Mouse (Mus musculus) midbrain, embryonic 15.5 days (tissue): ENCODE data around the gene Wdr78. TPM values are rescaled to one million over a fixed set of nuclear protein-coding genes. Genes with fewer than 3 reads are reported as not detected.

Experiments used
- ATAC-seq: fragments of 200-750 bp; cut with Nextera tagmentation; replicated peaks from 2 replicates; pipeline ENCODE4 v1.8.0; 2017; ENCODE audit warnings: moderate TSS enrichment
- H3K27ac ChIP-seq: fragments of 300-500 bp; sonication (generic); 2 replicates; pipeline ENCODE4 v1.5.1; 2015; ENCODE audit warnings: mild to moderate bottlenecking, inconsistent platforms
- H3K27me3 ChIP-seq: fragments of 300-500 bp; sonication (generic); replicated peaks from 2 replicates; pipeline ENCODE4 v1.6.1; 2015; ENCODE audit warnings: inconsistent platforms
- H3K36me3 ChIP-seq: fragments of 300-500 bp; sonication (generic); replicated peaks from 2 replicates; pipeline ENCODE4 v1.6.1; 2015; ENCODE audit warnings: inconsistent platforms
- H3K4me1 ChIP-seq: fragments of 300-500 bp; sonication (generic); 2 replicates; pipeline ENCODE4 v1.6.1; 2015; ENCODE audit warnings: inconsistent platforms
- H3K4me2 ChIP-seq: fragments of 300-500 bp; sonication (generic); 2 replicates; pipeline ENCODE4 v1.6.1; 2015; ENCODE audit warnings: inconsistent platforms, mild to moderate bottlenecking, moderate library complexity
- H3K4me3 ChIP-seq: fragments of 300-500 bp; sonication (generic); 2 replicates; pipeline ENCODE4 v1.5.1; 2015; ENCODE audit warnings: mild to moderate bottlenecking, inconsistent platforms
- H3K9ac ChIP-seq: fragments of 300-500 bp; sonication (generic); 2 replicates; pipeline ENCODE4 v1.6.1; 2015; ENCODE audit warnings: mild to moderate bottlenecking, inconsistent platforms
- H3K9me3 ChIP-seq: fragments of 300-500 bp; sonication (generic); 2 replicates; pipeline ENCODE4 v1.6.1; 2016; ENCODE audit warnings: inconsistent platforms
- WGBS: fragments of 180-500 bp; shearing (Covaris S2); methylation state at CpG from one replicate; pipeline ENCODE4 v1.1.7; 2015; ENCODE audit warnings: mixed read lengths; 5-methylcytosine and 5-hydroxymethylcytosine counted together
- polyA plus RNA-seq: library from polyadenylated mRNA; unstranded; fragments of >200 nt; fragmentation: Nextera tagmentation; extraction: Ambion mirVana; gene quantifications from 2 replicates; pipeline ENCODE4 v1.2.1, GENCODE M21; 2015

Wdr78 gene
- polyA plus RNA-seq, 1 experiment from 2014 or later, result 5.4 TPM

DNA sequence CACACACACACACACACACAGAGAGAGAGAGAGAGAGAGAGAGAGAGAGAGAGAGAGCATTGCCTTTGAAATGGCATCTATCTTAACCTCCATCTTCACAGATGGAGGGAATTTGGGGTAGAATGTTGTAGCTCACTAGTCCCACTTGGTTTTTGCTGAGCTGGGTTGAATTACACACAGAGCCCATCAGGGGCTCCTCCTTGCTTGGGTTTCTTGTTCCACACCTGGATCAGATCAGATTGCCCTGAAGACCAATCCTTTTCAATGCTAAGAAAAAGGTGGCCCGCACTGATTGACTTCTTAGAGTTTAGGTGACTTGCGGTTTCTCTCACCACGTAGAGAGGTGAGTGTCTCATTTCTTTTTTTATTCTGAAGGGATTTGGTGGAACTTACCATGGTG lies 122.7 kb downstream of the Wdr78 start:
- H3K36me3 ChIP-seq, result no peaks in the 10 kb centered on the region
- no peaks in the 10 kb centered on the region for H3K4me1 ChIP-seq
- H3K9me3 ChIP-seq, result no peaks in the 10 kb centered on the region

DNA sequence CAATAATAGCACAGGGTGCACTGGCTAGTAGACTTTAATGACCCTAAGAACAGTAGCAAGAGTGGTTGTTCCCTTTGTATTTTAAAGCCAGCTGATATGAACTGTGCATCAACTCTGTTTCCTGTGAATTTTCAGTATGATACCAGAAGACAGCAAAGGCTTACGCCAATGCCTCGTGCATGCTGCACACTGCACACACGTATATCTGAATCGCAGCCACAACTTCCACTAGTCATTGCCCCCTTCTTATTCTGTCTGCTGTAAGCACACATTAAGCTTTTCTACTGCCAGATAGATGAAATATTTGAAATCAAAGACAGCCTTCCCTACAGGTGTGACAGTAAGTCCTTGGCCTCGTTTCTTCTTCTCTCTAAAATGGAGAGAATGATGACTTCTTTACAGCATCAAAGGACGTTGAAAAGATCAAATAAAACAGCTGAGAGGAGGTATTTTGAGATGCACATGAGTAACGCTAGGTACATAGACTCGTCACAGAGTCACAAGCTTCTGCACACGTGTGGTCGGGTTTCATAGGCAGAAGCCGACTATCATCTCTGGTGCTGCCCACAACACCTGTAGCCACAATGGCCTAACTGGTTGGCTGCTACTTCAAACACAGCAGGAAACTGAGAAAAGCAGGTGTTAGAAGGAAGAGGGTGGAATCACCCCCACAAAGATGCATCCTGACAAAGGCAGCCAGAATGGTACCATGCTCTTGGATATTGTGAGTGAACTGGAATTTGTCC lies 123.6 kb downstream of the Wdr78 start:
- Histone ChIP-seq H3K9me3 (no peaks in the 10 kb centered on the region), H3K4me2 (no peak overlapping the region), H3K27ac (no peak overlapping the region), H3K4me3 (no peak overlapping the region), H3K9ac (no peak overlapping the region), H3K4me1 (no peaks in the 10 kb centered on the region), H3K36me3 (no peaks in the 10 kb centered on the region), H3K27me3 (no peaks in the 10 kb centered on the region)
- no peak for ATAC-seq
- WGBS, result 83% methylated on average over 11 of the region's 11 CpGs

More for the DNA sequence above, 122.7 kb downstream of the Wdr78 start:
- no peak overlapping the region for H3K4me3 ChIP-seq
- no peak overlapping the region for H3K9ac ChIP-seq
- no peak overlapping the region for H3K27ac ChIP-seq
- H3K27me3 ChIP-seq, result no peaks in the 10 kb centered on the region
- no peak for ATAC-seq
- H3K4me2 ChIP-seq, result no peak overlapping the region
- 69% methylated on average over 3 of the region's 3 CpGs for WGBS

DNA sequence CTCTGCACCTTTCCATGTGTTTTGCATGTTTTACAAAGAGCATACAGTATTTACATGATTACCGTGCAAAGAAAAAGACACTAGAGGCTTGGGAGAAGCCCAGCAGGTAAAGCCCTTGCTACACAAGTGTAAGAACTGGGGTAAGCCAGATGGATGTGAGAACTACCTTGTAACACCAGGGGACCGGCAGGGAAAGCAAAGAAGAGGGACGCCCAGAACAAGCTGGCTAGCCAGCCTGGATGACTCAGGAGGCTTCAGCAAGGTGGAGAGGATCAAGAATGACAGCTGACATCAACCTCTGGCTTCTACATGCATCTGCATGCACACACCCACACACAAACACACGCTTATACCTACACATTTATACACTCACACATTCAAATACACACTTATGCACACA lies 124.3 kb downstream of the Wdr78 start:
- 82% methylated on average over 4 of the region's 4 CpGs for WGBS
- H3K4me3 ChIP-seq, result no peak overlapping the region
- no peak for ATAC-seq
- H3K27me3 ChIP-seq, result no peaks in the 10 kb centered on the region
- H3K9me3 ChIP-seq, result no peaks in the 10 kb centered on the region
- no peak overlapping the region for H3K27ac ChIP-seq
- no peaks in the 10 kb centered on the region for H3K4me1 ChIP-seq
- no peak overlapping the region for H3K9ac ChIP-seq
- H3K4me2 ChIP-seq, result no peak overlapping the region
- H3K36me3 ChIP-seq, result no peaks in the 10 kb centered on the region

DNA sequence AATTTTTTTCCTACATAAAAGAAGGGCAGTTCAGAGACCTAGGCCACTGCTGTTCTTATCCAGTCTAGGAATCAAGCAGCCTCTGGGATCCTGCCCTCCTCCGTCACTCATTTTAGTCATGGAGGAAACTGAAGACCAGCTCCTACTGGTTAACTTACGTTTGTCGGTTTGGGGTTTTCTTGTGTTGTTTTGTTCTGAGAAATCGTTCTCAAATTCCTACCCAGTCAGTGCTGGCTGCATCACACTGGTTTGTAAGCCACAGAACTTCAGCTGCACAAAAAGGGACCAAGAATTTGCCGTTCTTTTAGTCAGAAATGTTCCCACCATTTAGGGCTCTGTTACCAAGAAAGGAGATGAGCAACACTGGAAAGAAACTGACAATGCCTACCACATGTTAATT lies 125.0 kb downstream of the Wdr78 start:
- H3K9ac ChIP-seq, result no peak overlapping the region
- ATAC-seq, result no peak
- H3K4me1 ChIP-seq, result no peaks in the 10 kb centered on the region
- no peaks in the 10 kb centered on the region for H3K27me3 ChIP-seq
- no peaks in the 10 kb centered on the region for H3K36me3 ChIP-seq
- no peak overlapping the region for H3K27ac ChIP-seq
- no peak overlapping the region for H3K4me3 ChIP-seq
- H3K4me2 ChIP-seq, result no peak overlapping the region
- 75% methylated on average over 5 of the region's 5 CpGs for WGBS
- H3K9me3 ChIP-seq, result no peaks in the 10 kb centered on the region

DNA sequence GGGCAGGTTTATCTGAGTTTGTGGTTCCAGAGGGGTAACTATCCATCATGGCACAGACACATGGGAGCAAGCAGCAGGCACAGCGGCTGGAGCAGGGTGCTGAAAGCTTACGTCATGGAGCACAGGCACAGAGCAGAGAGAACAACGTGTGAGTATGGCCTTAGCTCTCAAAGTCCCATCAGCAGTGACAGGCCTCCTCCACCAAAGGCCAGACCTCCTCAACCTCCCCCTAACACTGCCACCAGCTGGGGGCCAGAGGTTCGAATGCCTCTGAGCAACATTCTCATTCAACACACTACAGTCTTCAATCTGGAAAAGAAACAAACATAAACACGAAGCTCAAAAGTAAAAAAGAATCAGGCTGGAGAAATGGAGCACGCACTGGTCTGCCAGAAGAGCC lies 125.8 kb downstream of the Wdr78 start:
- no peaks in the 10 kb centered on the region for H3K4me1 ChIP-seq
- WGBS, result 79% methylated on average over 6 of the region's 6 CpGs

More for the DNA sequence above, 125.8 kb downstream of the Wdr78 start:
- Histone ChIP-seq H3K4me2 (no peak overlapping the region), H3K36me3 (no peaks in the 10 kb centered on the region), H3K9me3 (no peaks in the 10 kb centered on the region), H3K27me3 (no peaks in the 10 kb centered on the region), H3K27ac (no peak overlapping the region), H3K4me3 (no peak overlapping the region), H3K9ac (no peak overlapping the region)
- no peak for ATAC-seq

Other genes starting within 250 kb of the Wdr78 start
- 1.3 and 1.5 TPM in 2 replicates for gene Tctex1d1, start 135.9 kb downstream of the Wdr78 start, polyA plus RNA-seq
- gene Insl5, start 87.7 kb downstream of the Wdr78 start, polyA plus RNA-seq, result 0.30 and 0.52 TPM in 2 replicates
- gene Mier1, start 165 bp downstream of the Wdr78 start, polyA plus RNA-seq, result 27.7 and 29.9 TPM in 2 replicates
- gene Slc35d1, start 100.6 kb upstream of the Wdr78 start, polyA plus RNA-seq, result 6.5 and 6.7 TPM in 2 replicates
- gene 4921539E11Rik, start 176.3 kb upstream of the Wdr78 start, polyA plus RNA-seq, result not detected in 2 replicates
- gene Oma1, start 199.3 kb upstream of the Wdr78 start, polyA plus RNA-seq, result 8.7 and 9.1 TPM in 2 replicates